Mouse (Mus musculus) lung, postnatal 36 days (tissue): ENCODE results near the gene Hba-x.

Experiments used
- DNase-seq: peaks from one replicate; pipeline ENCODE4 v3.0.0; 2022; ENCODE audit warnings: mixed read lengths

Gene Hba-x

GRCm38 (mm10) chr11:32276347-32276746 is at the start of gene Hba-x:
Gene Hba-x, plus strand, starts transcription at chr11:32276400.
- DNase-seq = no peak

DNA sequence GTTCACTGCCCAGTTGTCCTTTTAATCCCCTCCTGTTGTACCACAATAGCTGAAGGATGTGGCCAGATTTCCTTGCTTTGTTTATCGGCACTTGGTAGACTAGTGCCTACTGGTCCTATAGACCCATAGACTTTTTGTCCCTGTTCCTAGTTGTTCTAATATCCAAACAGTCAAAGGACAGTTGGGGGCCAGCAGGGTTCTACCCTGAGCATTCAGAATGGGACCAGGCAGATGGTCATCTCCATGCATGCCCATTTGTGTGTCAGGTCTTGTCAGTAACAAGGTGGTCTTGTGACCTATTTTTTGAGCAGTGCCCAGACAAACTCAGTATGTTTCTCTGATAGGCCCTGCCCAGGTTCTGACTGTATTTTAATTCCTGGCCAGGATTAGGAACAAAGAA is 49.2 kb upstream of the Hba-x start:
- no peak for DNase-seq

- no peak for DNase-seq
Observed at GRCm38 (mm10) chr11:32227555-32227954, 48.6 kb upstream of the Hba-x start.

- DNase-seq = no peak
Observed at GRCm38 (mm10) chr11:32228292-32228845, 47.8 kb upstream of the Hba-x start.

- peak; percentile 53 for DNase-seq
Observed at GRCm38 (mm10) chr11:32230220-32230619, 46.0 kb upstream of the Hba-x start.

- no peak for DNase-seq
Observed at GRCm38 (mm10) chr11:32231125-32231524, 45.1 kb upstream of the Hba-x start.

- DNase-seq = no peak
Observed at GRCm38 (mm10) chr11:32232848-32233247, 43.4 kb upstream of the Hba-x start.

- DNase-seq = no peak
Observed at GRCm38 (mm10) chr11:32233895-32234294, 42.3 kb upstream of the Hba-x start.

DNA sequence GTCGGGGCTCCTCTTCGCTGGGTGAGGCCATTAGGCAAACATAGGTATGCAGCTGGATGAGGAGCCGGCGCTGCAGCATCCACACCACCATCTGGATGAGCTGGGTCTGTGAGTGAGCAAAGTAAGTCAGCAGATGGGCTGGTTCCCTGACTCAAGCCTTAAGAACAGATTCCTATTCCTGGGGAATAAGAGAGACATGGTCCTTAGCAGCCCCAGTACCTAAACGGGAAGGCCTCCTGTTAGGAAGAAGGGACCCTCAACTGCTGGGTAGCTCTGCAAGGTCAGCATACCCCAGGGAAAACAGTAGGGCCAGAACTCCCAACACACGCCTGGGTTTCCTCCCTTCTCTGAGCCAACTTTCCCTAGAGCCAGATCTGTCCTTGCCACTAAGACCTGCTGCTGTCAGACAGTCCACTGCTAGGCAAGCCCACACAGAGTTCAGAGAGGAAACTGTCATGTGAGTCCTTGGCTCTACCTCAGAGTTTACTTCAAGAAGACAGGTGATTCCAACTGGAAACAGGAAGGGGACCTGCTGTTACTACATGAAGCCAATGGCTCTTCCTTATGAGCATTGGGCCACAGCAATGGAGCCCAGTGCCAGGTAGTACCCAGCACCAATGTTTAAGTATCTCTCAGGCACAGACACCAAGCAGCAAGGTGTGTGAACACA is 41.2 kb upstream of the Hba-x start:
- DNase-seq = no peak

DNA sequence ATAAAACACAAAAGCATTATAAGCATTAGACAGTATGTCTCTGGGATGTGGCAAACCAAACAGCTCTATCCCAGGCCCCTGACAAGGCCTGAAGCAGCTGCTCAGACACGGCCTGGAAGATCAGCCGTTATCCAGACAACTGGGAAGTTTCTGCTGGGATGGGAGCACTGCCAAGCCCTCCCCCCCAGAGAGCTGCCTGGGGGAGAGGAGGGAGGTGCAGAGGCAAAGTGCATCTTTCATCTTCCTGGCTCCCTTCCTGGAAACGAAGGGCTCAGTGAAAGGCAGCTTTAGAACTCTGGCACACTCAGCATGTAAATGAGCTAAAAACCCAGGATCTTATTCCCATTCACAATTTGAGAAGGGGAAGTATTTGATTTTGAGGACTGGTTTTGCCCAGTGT is 40.6 kb upstream of the Hba-x start:
- DNase-seq = peak; percentile 45

GRCm38 (mm10) chr11:32236132-32236531 is 40.1 kb upstream of the Hba-x start:
- DNase-seq = no peak

- peak; percentile 78 for DNase-seq
Observed at GRCm38 (mm10) chr11:32236712-32237410, 39.3 kb upstream of the Hba-x start.

DNA sequence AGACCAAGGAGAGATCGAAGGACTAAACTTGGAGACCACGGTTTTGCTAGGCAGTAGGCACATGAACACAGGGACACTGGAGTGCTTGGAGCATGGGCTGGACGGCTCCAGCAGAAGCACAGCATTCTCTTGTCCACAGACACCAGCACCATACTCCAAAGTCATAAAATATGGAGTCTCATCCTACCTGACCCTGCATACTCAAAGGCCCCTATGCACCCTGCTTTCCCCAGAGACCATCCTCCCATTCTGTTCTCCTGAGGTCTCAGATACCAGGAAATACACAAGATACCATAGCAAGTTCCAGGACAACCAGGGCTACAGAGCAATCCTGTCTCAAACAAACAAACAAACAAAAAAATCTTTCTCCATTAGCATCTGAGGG is 38.8 kb upstream of the Hba-x start:
- no peak for DNase-seq

- DNase-seq = peak; percentile 84
Observed at GRCm38 (mm10) chr11:32238093-32238860, 37.9 kb upstream of the Hba-x start.

GRCm38 (mm10) chr11:32241391-32241790 is 34.8 kb upstream of the Hba-x start:
- DNase-seq = no peak

- no peak for DNase-seq
Observed at GRCm38 (mm10) chr11:32242209-32242608, 34.0 kb upstream of the Hba-x start.

GRCm38 (mm10) chr11:32243205-32243955 is 32.8 kb upstream of the Hba-x start:
- no peak for DNase-seq

- DNase-seq = no peak
Observed at GRCm38 (mm10) chr11:32244064-32244463, 32.1 kb upstream of the Hba-x start.

- DNase-seq = no peak
Observed at GRCm38 (mm10) chr11:32244617-32245016, 31.6 kb upstream of the Hba-x start.

- DNase-seq = no peak
Observed at GRCm38 (mm10) chr11:32245614-32246013, 30.6 kb upstream of the Hba-x start.

- DNase-seq = no peak
Observed at GRCm38 (mm10) chr11:32247068-32247467, 29.1 kb upstream of the Hba-x start.

DNA sequence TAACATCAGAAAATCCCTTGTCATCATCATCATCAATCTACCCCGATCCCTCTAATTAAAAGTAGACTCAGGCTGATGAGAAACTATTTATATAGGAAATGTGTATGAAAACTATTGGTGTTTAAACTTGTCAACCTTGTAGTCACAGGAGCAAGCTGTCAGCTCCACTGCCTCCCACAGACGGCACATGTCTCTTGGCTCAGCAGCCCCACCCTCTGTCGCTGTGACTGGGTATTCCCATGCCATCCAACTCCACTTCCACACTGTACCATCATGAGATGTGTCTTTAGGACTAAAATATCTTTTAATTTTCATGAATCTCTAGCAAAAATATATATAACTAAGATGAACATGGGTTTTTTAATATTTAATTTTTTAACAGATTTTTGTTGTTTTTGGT is 27.9 kb upstream of the Hba-x start:
- no peak for DNase-seq
